Mouse (Mus musculus) fibroblast of lung, adult 2 months (primary cell): ENCODE results near the gene Ccdc152.
A peak's percentile ranks its signal among the peaks of the same experiment; 100 is the strongest.
"Not testable (repeated sequence)": the region's sequence is repeated elsewhere in the genome, so short reads cannot be mapped to it uniquely, and the experiment has no call there.

Experiments
- DNase-seq: peaks from one replicate; pipeline ENCODE4 v3.0.0-alpha.2; 2011; ENCODE audit warnings: low read depth

Ccdc152 gene

GRCm38 (mm10) chr15:3277391-3277790, 25.9 kb downstream of the Ccdc152 start:
- no peak for DNase-seq

DNA sequence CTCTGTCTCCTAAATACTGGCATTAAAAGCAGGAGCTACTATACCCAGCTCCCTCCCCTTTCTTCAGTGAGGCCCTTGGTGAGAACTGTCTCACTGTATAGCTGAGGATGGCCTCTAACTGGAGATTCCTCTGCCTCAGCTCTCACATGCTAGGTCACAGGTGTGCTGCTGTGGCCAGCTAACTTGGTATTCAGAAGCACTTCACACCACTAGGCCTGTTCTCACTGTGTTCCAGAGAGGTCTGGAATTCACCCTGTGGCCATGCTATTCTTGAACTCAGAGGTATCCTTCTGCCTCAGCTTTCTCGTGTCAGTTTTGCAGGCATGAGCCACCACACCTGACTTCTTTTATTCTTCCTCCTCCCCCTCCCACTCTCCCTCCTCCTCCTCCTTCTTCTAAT, 30.1 kb downstream of the Ccdc152 start:
- DNase-seq = no peak

DNA sequence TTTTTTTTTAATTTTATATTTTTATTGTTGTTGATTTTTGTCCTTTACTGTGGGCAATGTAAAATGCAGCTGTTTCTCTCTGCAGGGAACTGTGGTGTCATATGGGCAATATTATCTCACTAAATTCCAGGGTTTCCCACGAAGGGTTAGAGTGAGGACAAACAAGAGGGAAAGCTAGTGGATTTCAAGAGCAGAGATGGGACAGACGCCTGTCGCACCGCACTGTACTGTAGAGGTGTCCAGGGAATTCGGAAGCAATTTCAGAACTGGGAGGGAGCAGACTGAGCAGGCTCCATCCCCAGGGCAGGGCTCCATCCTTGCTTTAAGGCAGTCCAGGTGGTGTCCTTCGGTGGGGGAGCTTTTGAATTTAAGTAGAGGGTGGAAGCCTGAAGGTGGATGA, 32.1 kb downstream of the Ccdc152 start:
- DNase-seq = no peak

- peak; percentile 68 for DNase-seq
These were observed 32.7 kb downstream of the Ccdc152 start for GRCm38 (mm10) chr15:3270646-3271077.

- no peak for DNase-seq
These were observed 33.2 kb downstream of the Ccdc152 start for GRCm38 (mm10) chr15:3269996-3270645.

GRCm38 (mm10) chr15:3269496-3269895, 33.8 kb downstream of the Ccdc152 start:
- no peak for DNase-seq

- no peak for DNase-seq
These were observed 35.1 kb downstream of the Ccdc152 start, which contains the start of gene Selenop for GRCm38 (mm10) chr15:3268247-3268646. Gene Selenop, plus strand, starts transcription at chr15:3268547.

GRCm38 (mm10) chr15:3264828-3265227, 38.5 kb downstream of the Ccdc152 start:
- no peak for DNase-seq

- DNase-seq = no peak
These were observed 39.0 kb downstream of the Ccdc152 start for GRCm38 (mm10) chr15:3264293-3264692.

GRCm38 (mm10) chr15:3262883-3263282, 40.4 kb downstream of the Ccdc152 start:
- no peak for DNase-seq

DNA sequence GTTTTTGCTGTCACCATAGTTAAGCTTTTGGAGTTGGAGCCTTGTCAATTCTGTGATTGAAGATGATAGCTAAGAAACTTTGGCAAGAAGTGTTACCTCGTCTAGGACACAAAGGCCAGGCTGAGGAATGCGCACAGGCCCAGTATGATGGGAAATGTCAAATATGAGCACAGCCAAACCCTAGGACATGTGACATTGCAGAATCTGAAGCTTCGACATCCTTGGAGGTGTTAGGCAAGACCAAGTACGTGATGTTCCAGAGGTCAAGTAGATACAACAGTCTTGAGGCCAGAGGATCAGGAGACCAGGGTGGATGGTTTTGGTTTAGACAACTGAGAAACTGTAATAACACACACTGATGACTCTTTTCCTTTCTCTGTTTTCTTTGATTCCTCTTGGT, 43.0 kb downstream of the Ccdc152 start:
- no peak for DNase-seq

DNA sequence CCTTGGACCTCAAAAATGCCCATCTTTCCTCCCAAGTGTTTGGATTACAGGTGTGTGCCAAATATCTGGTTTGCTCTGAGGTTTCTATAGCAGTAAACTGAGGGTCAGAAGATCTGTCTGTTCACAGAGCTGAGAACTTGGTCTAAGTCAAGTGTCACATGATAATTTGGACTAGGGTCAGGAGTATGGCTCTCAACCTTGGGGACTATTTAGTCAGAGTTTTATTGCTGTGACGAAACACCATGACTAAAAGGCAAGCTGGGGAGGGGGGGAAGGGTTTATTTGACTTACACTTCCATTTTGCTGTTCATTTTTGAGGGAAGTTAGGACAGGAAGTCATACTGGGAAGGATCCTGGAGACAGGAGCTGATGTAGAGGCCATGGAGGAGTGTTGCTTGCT, 44.3 kb downstream of the Ccdc152 start:
- DNase-seq = no peak

DNA sequence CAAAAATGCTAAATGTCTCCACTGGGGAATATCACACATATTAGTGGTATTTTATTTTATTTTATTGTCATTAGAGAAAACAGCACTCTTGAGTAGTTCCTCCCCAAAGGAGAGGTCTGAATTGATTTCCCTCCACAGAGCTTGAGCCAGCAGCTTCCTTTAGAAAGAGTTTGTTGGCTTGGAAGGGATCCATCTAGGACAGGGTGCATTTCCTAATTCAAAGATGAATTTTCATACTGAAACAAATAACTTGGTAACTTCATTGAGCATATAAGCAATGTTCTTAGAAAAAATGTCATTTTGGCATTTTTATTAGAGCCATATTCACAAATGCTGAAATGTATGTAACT, 51.6 kb downstream of the Ccdc152 start:
- DNase-seq = no peak

GRCm38 (mm10) chr15:3251031-3251717, 52.2 kb downstream of the Ccdc152 start:
- no peak for DNase-seq

DNA sequence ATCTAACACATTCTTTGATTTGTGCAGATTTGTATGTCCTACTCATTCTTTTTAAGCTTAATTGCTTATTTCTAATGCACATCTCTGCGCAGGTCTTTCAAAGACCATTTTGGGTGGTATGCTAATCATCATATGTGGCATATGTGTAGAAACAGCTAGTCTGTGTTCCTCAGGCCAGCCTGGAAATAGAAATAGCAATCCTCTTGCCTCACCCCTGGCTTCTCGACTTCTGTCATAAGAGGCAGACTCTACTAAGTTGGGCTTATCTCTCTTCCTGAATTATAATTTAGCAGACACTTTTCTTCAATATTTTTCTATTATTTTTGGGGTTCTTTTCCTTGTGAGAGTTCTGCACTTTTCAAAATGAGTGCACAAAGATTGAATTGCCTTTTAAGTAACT, 52.7 kb downstream of the Ccdc152 start:
- no peak for DNase-seq

GRCm38 (mm10) chr15:3245036-3245435, 58.3 kb downstream of the Ccdc152 start:
- DNase-seq = not testable (repeated sequence)

DNA sequence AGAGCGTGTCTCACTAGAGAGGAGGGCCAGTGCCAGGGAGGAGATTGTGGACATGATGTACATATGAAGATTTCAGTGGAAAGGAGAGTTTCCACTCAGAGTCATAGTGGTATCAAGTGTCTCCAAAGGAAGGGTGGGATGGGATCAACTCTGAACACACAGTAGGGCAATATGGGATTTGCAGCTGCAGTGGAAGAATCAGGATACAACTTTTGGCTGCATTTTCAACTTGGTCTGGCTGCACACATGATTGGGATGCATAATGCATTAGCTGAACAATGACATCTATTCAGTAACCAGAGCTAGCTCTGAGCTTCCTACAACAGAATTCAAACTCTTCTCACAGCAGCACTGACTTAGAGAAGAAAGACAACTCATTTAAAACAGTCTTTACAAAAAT, 65.4 kb downstream of the Ccdc152 start:
- DNase-seq = no peak

DNA sequence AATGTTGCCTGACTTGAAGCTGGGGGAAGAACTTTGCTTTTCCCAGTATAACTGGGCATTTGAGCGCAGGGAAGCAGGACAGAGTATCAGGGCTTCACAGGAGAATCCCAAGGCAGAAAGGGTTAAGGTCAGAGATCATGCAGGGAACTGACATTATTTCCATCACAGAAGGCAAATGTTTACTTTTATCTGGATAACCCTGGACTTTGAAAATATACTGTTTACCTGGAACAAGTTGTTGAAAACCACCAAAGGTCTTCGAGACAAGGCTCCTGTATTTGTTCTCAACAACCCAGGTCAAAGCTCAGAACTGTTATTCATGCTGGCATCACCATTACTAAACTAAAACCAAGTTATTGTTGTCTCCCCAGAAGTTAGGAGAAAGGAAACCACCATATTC, 67.0 kb downstream of the Ccdc152 start:
- no peak for DNase-seq

GRCm38 (mm10) chr15:3233837-3234551, 69.3 kb downstream of the Ccdc152 start:
- DNase-seq = no peak

DNA sequence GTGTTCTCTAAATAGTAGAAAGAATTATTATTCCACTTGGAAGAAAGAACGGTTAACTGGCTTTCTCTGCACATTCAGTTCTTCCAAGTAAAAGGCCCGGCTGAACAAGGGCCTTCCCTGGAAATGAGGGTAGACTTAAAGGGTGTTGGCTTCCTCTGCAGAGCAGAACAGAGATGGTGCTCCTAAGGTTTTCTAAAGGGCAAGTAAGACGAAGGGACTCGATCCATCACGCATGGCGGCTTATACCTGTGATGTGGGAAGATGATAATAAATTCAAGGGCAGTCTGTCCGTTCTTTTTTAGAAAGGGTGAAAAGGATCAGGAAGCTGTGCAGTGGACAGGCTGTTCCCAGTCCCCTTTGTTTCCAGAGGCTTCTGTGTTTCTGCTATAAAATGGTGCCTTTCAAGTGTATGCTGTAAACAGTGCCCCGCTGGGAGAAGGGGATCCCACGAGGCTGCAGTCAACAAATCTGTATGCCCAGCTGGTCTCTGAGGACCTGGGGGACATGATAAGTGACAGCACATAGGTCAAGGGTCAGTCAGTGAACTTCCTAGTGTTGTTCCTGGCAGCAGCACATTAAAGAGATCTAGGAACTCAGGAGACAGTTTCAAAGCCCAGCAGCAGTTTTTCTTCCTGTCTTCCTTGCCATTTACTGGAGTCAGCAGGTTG, 71.0 kb downstream of the Ccdc152 start:
- no peak for DNase-seq

GRCm38 (mm10) chr15:3231004-3231403, 72.3 kb downstream of the Ccdc152 start:
- no peak for DNase-seq
